Mouse (Mus musculus) gastrocnemius, adult 18-20 months (tissue): ENCODE measurements at regions not wholly inside any gene's neighbourhood (a gene's known extent, or its start where the extent isn't known, plus 50 kb on each side); places are given as distances from the start of the nearest gene placed in this dataset.

Source experiments
- DNase-seq: peaks from one replicate; pipeline ENCODE4 v3.0.0; 2021; ENCODE audit warnings: low spot score

GRCm38 (mm10) chr2:169244572-169244971 is 289.2 kb upstream of the Zfp64 start:
- no peak for DNase-seq

DNA sequence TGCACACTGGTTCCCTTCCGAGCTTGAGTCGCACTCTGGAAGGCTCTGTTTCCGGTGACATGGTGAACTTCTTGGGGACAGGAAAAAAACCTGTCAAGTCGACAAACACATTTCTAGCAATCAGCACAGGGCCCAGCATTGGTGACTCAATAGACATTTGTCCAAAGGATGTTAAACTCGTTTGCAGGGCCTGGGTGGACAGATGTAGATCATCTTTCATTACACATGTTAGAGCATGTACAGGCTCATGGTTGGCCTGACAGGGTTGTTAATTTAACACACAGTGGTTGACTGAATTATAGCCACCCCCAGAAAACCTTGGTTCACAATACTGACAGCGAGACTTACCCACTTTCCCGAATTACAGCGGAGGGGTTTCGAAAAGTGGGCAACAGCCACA is 288.6 kb upstream of the Zfp64 start:
- DNase-seq = no peak

DNA sequence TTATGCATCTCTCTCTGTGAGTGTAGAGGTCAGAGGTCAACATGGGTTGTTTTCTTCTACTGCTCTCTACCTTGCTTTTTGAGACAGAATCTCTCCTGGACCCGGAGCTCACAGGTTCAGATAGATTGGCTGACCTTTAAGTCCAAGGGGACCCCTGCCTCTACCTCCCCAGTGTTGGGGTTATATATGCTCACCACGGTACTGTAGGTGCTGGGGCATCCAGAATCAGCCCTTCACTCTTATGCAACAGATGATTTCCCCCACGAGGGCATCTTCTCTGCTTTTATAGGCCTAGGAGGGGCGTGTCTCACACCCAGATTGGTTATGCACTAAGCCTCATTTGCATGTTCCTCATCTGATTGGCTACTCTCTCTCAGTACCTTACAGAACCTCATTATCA is 282.5 kb upstream of the Zfp64 start:
- DNase-seq = no peak

GRCm38 (mm10) chr2:169237321-169237720 is 281.9 kb upstream of the Zfp64 start:
- no peak for DNase-seq

DNA sequence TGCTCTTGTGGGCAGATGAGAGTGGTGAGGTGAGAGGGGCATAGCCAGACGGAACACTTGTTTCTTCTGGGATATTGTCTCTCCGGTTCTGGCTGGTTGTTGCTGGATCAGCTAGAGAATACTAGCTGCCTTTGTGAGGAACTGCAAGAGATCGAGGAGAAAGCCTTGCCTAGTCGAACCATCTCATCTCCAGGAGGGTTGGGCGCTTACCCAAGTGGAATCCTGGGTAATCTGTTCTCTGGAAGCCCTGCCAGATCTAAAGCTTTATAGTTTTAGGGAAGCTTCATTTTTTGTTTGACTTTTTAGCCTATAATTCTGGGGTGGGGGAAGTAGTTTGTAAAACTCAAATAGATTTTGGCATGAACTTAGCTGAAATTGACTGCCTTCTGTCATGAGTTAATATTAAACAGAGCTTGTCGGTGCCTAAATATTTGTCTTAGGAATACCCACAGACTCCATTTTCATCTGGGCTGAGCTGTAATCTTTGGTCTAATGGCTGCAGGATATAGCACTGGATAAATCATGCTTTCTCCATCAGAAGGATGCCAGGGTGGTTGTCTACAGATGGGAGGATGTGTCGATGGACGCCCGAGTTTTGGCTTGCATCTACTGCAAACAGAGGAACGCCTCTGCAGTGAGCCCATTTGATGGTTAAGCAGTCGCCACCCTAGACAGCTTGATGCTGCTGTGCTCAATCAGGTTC is 279.1 kb upstream of the Zfp64 start:
- no peak for DNase-seq

DNA sequence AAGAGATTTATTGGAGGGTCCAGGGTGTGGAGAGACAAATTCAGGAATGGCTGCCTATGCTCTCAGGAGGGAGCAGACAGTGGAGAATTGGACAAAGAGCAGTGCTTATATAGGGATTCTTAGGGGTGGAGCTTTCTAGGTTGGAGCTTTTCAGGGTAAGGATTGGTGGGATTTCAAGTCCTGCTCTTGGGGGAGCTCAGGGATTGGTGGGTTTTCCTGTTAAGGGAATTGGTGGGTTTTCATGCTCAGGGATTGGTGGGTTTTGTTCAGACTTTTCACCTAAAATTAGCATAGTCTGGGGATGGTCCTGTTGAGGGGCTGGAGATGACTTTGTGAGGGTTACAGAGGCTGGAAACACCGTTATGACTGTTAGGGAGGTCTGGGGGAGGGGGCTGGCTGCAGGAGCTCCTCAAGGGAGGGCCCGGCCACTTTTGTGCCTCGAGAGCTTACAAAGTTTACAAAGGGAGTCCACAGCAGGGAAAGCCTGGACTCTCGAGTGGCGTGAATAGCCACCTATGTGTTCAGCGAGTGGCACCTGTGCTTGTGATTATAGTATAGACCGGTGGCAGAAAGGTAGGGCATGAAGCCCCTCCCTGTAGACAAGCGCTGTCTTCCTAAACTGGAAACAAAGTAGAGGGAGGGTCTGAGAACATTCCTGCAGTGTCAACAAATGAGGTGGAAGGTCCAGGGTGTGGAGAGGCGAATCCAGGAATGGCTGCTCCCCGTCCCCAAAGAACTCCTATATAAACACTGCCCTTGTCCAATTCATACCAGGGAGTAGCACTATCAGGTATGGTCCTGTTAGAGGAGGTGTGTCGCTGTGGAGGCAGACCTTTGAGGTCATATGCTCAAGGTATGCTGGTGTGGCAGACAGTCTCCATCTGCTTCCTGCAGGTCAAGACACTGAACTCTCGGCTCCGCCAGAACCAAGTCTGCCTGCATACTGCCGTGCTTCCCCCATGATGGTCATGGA is 278.1 kb upstream of the Zfp64 start:
- no peak for DNase-seq

DNA sequence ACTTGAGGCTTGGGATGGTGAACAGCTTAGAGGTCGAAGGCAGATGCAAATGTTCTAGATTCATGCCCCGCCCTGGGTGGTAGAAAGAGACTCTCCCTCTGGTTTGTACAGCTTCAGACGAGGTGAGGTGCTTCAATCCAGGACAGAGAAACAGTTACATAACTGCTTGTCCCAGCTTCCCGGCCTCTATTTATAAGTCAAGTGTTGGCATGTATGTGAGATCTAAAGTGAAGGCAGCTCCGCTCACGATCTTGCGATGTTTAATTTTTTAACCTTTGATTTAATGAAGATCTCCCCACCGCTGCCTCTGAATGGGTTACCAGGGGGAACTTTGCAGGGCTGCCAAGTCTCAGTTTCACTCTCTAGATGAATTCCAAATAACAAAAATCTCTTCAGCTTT is 266.9 kb upstream of the Zfp64 start:
- no peak for DNase-seq

DNA sequence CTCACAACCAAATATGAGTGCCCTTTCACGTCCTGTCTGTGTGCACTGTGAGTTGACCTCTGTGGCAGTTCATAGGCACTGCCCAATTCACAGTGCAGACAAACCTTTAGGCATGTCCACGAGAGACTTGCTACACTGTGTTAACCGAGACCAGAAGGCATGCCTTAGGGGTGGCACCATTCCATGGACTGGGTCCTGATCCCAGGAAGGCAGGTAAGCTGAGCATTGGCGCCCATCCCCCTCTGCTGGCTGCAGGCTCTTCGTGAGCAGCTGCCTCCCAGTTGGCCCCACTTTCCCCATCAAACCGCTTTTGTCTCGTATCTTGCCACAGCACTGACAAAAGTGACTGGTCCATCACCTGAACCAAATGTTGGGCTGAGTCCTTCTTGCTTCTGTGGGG is 265.8 kb upstream of the Zfp64 start:
- DNase-seq = no peak

DNA sequence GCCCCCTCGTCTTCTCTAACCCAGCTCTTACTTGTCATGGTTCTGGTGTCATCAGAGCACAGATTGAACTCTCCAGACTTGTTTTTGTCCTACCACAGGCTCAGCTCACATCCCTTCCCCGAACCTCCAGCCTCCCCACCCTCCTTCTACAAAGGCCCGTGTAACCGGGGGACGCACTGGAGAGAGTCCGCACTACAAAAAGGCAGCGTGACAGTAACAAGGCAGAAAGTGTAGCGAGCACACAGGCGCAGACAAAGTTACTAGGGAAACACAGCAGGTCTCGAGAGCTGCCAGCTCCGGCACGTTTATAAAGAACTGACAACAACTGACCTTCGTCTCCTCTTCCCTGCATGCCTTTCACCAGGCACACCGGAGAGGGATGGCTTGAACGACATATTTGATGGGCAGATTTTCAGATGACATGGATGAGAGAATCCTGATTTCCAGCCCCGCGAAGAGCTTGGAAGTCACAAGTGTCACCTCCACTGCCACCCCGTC is 260.2 kb upstream of the Zfp64 start:
- no peak for DNase-seq

- no peak for DNase-seq
Observed at GRCm38 (mm10) chr2:169214396-169214795, 259.0 kb upstream of the Zfp64 start.

DNA sequence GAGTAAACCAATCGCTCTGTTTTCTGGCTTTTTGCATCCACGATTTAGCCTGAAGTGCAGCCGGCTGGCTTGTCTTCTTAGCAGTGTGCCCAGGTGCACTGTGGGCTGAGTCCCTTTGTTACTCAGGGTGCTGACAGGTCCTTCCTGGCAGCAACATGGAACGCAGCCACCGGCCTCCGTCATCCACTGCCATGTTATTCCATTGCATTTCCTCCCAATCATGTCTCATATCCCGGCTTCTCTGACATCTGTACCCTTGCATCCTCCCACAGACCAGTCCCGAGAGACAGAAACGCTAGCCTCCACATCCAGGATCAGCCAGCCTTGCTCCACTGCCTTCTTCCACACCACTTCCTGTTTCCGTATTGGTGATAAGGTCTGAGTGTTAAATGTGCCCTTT is 257.9 kb upstream of the Zfp64 start:
- DNase-seq = no peak

GRCm38 (mm10) chr2:169212676-169213257 is 257.4 kb upstream of the Zfp64 start:
- no peak for DNase-seq

GRCm38 (mm10) chr2:169204254-169204752 is 248.9 kb upstream of the Zfp64 start:
- peak; percentile 9 for DNase-seq

GRCm38 (mm10) chr2:169191974-169192373 is 236.6 kb upstream of the Zfp64 start:
- no peak for DNase-seq

- no peak for DNase-seq
Observed at GRCm38 (mm10) chr2:169191465-169191864, 236.1 kb upstream of the Zfp64 start.

DNA sequence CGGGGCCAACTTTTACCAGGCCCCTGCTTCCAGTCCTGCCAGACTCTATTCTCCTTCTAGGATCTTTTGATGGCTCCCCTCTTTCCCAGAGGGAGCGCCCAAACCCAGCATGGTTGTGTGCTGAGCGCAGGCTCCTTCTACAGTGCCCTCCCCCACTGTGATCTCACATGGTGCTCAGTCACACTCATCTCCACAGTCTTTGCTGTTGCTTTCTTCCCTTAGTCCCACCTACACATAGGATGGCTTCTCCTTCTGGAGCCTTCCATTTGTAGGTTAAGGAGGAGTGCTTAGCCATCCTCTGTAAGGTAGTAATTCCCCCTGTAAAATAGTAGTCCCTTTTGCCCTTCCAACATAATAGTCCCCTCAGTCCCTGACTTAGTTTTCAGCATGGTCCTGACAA is 222.2 kb upstream of the Zfp64 start:
- no peak for DNase-seq

GRCm38 (mm10) chr2:169168795-169169194 is 213.4 kb upstream of the Zfp64 start:
- no peak for DNase-seq

DNA sequence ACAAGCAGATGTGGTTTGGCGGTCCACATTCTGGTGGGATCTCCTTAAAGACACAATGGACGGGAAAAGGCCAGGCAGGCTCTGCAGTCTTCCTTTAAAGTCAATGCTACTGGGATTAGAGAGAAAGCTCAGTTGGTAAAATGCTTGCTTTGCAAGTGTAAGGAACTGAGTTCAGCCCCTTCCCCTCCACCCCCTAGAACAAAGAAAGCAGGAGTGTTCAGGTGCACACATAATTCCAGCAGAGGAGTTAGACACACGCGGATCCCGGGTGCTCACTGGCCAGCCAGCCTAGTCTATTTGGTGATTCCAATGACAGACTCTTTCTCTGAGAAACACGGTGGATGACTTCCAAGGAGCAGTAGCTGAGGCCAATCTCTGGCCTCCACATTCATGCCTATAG is 213.0 kb upstream of the Zfp64 start:
- DNase-seq = no peak

- DNase-seq = no peak
Observed at GRCm38 (mm10) chr2:169161651-169162050, 206.3 kb upstream of the Zfp64 start.

DNA sequence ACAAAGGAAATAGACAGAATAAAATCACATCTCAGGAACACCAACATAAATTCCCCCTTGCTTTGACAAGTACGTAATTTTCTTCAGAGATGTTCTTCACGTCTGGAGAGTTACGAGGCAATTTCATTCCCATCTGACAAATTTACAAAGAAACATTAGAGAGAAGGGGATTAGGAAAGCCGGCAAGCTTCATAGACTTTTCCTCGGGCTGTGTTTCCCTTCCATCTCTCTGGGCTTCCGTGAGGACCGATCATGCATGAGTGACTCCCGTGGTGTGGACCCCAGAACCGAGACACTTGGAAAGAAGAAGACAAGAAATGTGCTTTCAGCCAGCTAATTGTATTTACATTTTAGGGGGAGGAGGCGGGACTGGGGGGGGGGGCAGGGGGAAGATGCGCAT is 203.4 kb upstream of the Zfp64 start:
- DNase-seq = no peak

DNA sequence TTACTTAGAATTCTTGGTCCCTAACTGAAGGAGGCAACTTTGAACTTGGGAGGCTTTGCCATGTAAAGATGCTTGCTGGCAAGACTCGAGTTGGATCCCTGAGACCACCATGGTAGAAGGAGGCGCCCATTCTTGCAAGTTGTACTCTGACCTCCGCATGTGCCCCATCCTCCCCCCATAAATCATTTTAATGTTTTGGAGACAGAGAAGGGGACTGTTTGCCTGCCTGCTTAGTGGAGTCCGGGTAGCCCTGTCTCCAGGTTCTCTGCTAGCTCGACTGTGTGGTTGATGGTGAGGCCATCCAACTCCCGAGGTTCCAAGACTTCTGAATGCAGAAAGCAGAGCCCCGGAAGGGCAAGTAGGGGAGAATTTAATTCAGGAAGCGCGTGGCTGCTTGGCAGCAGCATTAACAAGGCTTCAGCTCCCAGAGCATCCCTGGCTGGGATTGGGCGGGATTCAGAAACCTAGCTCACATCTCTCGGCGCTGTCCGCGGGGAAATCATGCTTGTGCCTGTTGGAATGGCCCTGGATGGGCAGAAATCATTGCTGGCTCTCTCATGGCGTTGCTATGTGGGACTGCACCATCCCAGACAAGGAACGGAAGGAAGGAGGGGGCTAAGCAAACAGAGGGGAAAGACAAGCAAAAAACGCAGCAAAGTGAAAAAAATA is 202.8 kb upstream of the Zfp64 start:
- no peak for DNase-seq

DNA sequence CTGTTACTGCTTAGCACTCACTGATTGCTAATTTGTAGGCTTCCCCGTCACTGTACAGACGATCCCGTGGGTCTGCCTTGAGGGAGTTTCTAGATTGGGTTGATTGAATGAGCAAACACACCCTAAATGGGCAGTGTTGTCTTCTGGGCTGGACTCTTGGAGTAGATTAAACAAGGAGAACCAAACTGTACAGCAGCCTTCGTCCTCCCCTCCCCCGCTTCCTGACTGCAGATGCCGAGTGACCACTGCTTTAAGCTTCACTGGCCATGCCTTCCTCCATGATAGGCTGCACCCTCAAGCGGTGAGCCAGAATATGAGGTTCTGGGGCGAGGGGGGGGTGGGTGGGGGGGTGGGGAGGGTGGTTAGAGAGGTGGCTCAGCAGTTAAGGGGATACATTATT is 201.5 kb upstream of the Zfp64 start:
- DNase-seq = no peak
